Comparison of ENCODE assay signal across 16 mouse cellular contexts in genomic region chr13:99493304-99493904, GRCm38 (mm10). TPM values are rescaled to one million over a fixed set of nuclear protein-coding genes. Genes with fewer than 3 reads are reported as not detected.
DNase-seq lines count a peak whose midpoint lies in the region; ATAC-seq and TF ChIP-seq lines count a peak whose summit lies in the region.
"Had no signal": no experiment of that assay in that cellular context is flagged by ENCODE, and none has a peak within 500 bp of the region (broad histone marks: within the 10 kb centered on the region; RNA-seq: fewer than 3 reads in every experiment).

No protein-coding gene starts in this region.

- peak overlapping the region; percentile 53; the same call in 1 of the 2 replicates for H3K27ac ChIP-seq in layer of hippocampus, adult 2 months
- H3K27ac ChIP-seq in hindbrain, embryonic 11.5 days (ENCODE audit: low read depth, low read length): peak overlapping the region; percentile 78
- H3K27ac ChIP-seq in midbrain, embryonic 14.5 days (replicated peaks; ENCODE audit: low read depth, low read length): peak overlapping the region; percentile 75
- H3K27ac ChIP-seq in cerebellum, adult 2 months (ENCODE audit: insufficient read depth, low read length): no peak overlapping the region
- H3K27ac ChIP-seq: embryonic facial prominence, embryonic 13.5 days; stomach, embryonic 15.5 days had no signal

- TF ChIP-seq CTCF in layer of hippocampus, adult 2 months (conservative IDR thresholded peaks at IDR 0.05): 0 out of 2 replicates have a peak, but pooled peaks have one; percentile 9
- no peak for TF ChIP-seq CTCF in cerebellum, adult 2 months (IDR thresholded peaks at IDR 0.05; ENCODE audit: borderline replicate concordance, insufficient read depth, low read depth, low read length)

- 0 out of 2 replicates have a peak overlapping the region, but pooled peaks have one; percentile 12 for H3K9ac ChIP-seq in hindbrain, embryonic 11.5 days (ENCODE audit: low read depth, low read length)
- H3K9ac ChIP-seq in midbrain, embryonic 14.5 days (replicated peaks; ENCODE audit: low read length): no peak overlapping the region
- H3K9ac ChIP-seq: embryonic facial prominence, embryonic 13.5 days; heart, embryonic 12.5 days; stomach, embryonic 15.5 days had no signal

- no peaks in the 10 kb centered on the region for H3K27me3 ChIP-seq in hindbrain, embryonic 11.5 days (ENCODE audit: control insufficient read depth, insufficient read depth, low read length)
- H3K27me3 ChIP-seq in midbrain, embryonic 14.5 days (ENCODE audit: control insufficient read depth, insufficient read depth, low read length): no peaks in the 10 kb centered on the region
- H3K27me3 ChIP-seq in cerebellum, adult 2 months (ENCODE audit: control insufficient read depth, insufficient read depth, low read length): no peaks in the 10 kb centered on the region
- H3K27me3 ChIP-seq: embryonic facial prominence, embryonic 13.5 days; heart, embryonic 12.5 days; stomach, embryonic 15.5 days had no signal

- H3K9me3 ChIP-seq in hindbrain, embryonic 11.5 days (ENCODE audit: control insufficient read depth, low read length): no peaks in the 10 kb centered on the region
- no peaks in the 10 kb centered on the region for H3K9me3 ChIP-seq in midbrain, embryonic 14.5 days (ENCODE audit: control insufficient read depth, low read length)
- H3K9me3 ChIP-seq: embryonic facial prominence, embryonic 13.5 days; heart, embryonic 12.5 days; stomach, embryonic 15.5 days had no signal

- H3K4me1 ChIP-seq in hindbrain, embryonic 11.5 days (replicated peaks; ENCODE audit: control insufficient read depth, insufficient read depth, low read length): peaks cover 9% of the 10 kb centered on the region
- H3K4me1 ChIP-seq in midbrain, embryonic 14.5 days (ENCODE audit: control insufficient read depth, insufficient read depth, low read length): peaks cover 37% of the 10 kb centered on the region
- H3K4me1 ChIP-seq in cerebellum, adult 2 months (ENCODE audit: control insufficient read depth, insufficient read depth, low read length): peaks cover 33% of the 10 kb centered on the region

- ATAC-seq in hindbrain, embryonic 11.5 days (ENCODE audit: low FRiP score): peak; percentile 55
- ATAC-seq in midbrain, embryonic 14.5 days (ENCODE audit: low FRiP score, low TSS enrichment): peak; percentile 41; the same call in 1 of the 2 replicates

- WGBS in hindbrain, embryonic 11.5 days: 47% methylated on average over 5 of the region's 5 CpGs
- 12% methylated on average over 5 of the region's 5 CpGs for WGBS in midbrain, embryonic 14.5 days
- WGBS in cerebellum, adult 2 months: 75% methylated on average over 5 of the region's 5 CpGs

- no peak overlapping the region for H3K4me3 ChIP-seq in layer of hippocampus, adult 2 months
- no peak overlapping the region for H3K4me3 ChIP-seq in hindbrain, embryonic 11.5 days (ENCODE audit: low read depth, low read length)
- H3K4me3 ChIP-seq in midbrain, embryonic 14.5 days (replicated peaks; ENCODE audit: low read depth, low read length): no peak overlapping the region
- H3K4me3 ChIP-seq in cerebellum, adult 2 months (replicated peaks; ENCODE audit: insufficient read depth, low read depth, low read length): no peak overlapping the region
- H3K4me3 ChIP-seq: embryonic facial prominence, embryonic 13.5 days; heart, embryonic 12.5 days; stomach, embryonic 15.5 days had no signal

- DNase-seq in layer of hippocampus, adult 2 months (ENCODE audit: low spot score in 2 of 2): no peak
- no peak for DNase-seq in layer of hippocampus, adult 8-10 months (ENCODE audit: low spot score in 2 of 2)
- no peak for DNase-seq in hindbrain, embryonic 11.5 days (ENCODE audit: low spot score)
- DNase-seq in midbrain, embryonic 14.5 days: no peak
- no peak for DNase-seq in MN1 (ENCODE audit: low spot score)
- no peak for DNase-seq in cerebellum, adult 2 months
- DNase-seq in natural killer cell, adult 2 months (ENCODE audit: low spot score in 2 of 2): no peak
- DNase-seq: adrenal gland, postnatal 10 days; cerebellum, postnatal 36 days; gastrocnemius, postnatal 14 days; layer of hippocampus, adult 9-11 months; right cerebral cortex, postnatal 4 days; thymus, postnatal 4 days had no signal

- H3K4me2 ChIP-seq in hindbrain, embryonic 11.5 days (replicated peaks; ENCODE audit: low read depth, low read length): peak overlapping the region; percentile 23; the same call in 1 of the 2 replicates
- peak overlapping the region; percentile 33 for H3K4me2 ChIP-seq in midbrain, embryonic 14.5 days (ENCODE audit: low read length)
- H3K4me2 ChIP-seq: embryonic facial prominence, embryonic 13.5 days; heart, embryonic 12.5 days; stomach, embryonic 15.5 days had no signal

- no peak for TF ChIP-seq POLR2A in cerebellum, adult 2 months (IDR thresholded peaks at IDR 0.05; ENCODE audit: borderline replicate concordance, insufficient read depth, low read length)

- H3K36me3 ChIP-seq in hindbrain, embryonic 11.5 days (ENCODE audit: control insufficient read depth, insufficient read depth, low read length): no peaks in the 10 kb centered on the region
- H3K36me3 ChIP-seq in midbrain, embryonic 14.5 days (ENCODE audit: control insufficient read depth, insufficient read depth, low read length): peaks cover 34% of the 10 kb centered on the region
- H3K36me3 ChIP-seq: stomach, embryonic 15.5 days had no signal

RNA-seq across cellular contexts. Expression of gene Map1b, which starts 22.9 kb away (rescaled TPM):
- 100 to 1,000 TPM; 709 to 737 TPM for total RNA-seq in layer of hippocampus, adult 2 months (2021)
- total RNA-seq in layer of hippocampus, adult 8-10 months (2022): 100 to 1,000 TPM; 617 to 716 (median 673) TPM
- 1,051 and 1,521 TPM in 2 replicates for polyA plus RNA-seq in hindbrain, embryonic 11.5 days (2014; fragmentation: Nextera tagmentation; extraction: Ambion mirVana)
- 2,111 and 2,470 TPM in 2 replicates for polyA plus RNA-seq in midbrain, embryonic 14.5 days (2014; fragmentation: Nextera tagmentation; extraction: Ambion mirVana)
- 155 and 166 TPM in 2 replicates for polyA plus RNA-seq in cerebellum, adult 2 months (2012; rRNA removed)
